Comparison of ENCODE assay signal across 36 mouse cellular contexts in the genomic region with DNA sequence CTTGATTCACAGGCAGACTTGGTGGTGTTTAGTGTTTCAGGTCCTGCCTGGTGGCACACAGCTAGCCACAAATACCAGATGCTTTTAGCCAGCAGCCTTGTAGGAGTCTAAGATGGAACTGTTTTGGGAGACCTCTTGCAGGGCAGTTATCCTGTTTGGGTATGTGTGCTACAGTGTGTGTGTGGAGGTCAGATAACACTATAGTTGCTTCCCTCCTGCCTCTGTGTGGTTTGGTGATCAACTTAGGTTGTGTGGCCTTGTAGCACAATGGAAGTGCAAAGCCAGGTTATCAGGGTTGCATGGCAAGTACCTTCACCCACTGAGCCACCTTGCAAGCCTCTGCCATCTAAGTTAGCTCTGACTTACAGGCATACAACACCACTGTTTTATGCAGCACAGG. TPM values are rescaled to one million over a fixed set of nuclear protein-coding genes. Genes with fewer than 3 reads are reported as not detected.
DNase-seq lines count a peak whose midpoint lies in the region; ATAC-seq and TF ChIP-seq lines count a peak whose summit lies in the region.
"Had no signal": no experiment of that assay in that cellular context is flagged by ENCODE, and none has a peak within 500 bp of the region (broad histone marks: within the 10 kb centered on the region; RNA-seq: fewer than 3 reads in every experiment).

No protein-coding gene starts in this region.

- 0 out of 2 replicates have a peak overlapping the region, but pooled peaks have one; percentile 18 for H3K4me3 ChIP-seq in liver, embryonic 12.5 days
- H3K4me3 ChIP-seq in liver, postnatal 0 days (ENCODE audit: low read depth, low read length) = no peak overlapping the region
- no peak overlapping the region for H3K4me3 ChIP-seq in midbrain, embryonic 15.5 days
- H3K4me3 ChIP-seq in intestine, postnatal 0 days (ENCODE audit: low read depth, low read length) = no peak overlapping the region
- H3K4me3 ChIP-seq: embryonic facial prominence, embryonic 13.5 days; forebrain, embryonic 13.5 days; heart, embryonic 12.5 days; hindbrain, embryonic 13.5 days; limb, embryonic 13.5 days; midbrain, embryonic 12.5 days; stomach, embryonic 15.5 days had no signal

- H3K4me1 ChIP-seq in liver, embryonic 12.5 days = peaks cover 59% of the 10 kb centered on the region
- peaks cover 16% of the 10 kb centered on the region for H3K4me1 ChIP-seq in liver, postnatal 0 days (ENCODE audit: insufficient read depth)
- peaks cover 8% of the 10 kb centered on the region for H3K4me1 ChIP-seq in midbrain, embryonic 15.5 days
- H3K4me1 ChIP-seq in intestine, postnatal 0 days (replicated peaks; ENCODE audit: control insufficient read depth, insufficient read depth, low read length) = no peaks in the 10 kb centered on the region
- H3K4me1 ChIP-seq: heart, embryonic 12.5 days; limb, embryonic 13.5 days had no signal

- H3K27ac ChIP-seq in liver, embryonic 12.5 days = peak overlapping the region; percentile 84
- H3K27ac ChIP-seq in liver, postnatal 0 days (ENCODE audit: low read depth) = peak overlapping the region; percentile 22; the same call in 1 of the 2 replicates
- no peak overlapping the region for H3K27ac ChIP-seq in midbrain, embryonic 15.5 days
- H3K27ac ChIP-seq in intestine, postnatal 0 days (ENCODE audit: low read depth, low read length) = no peak overlapping the region
- H3K27ac ChIP-seq: embryonic facial prominence, embryonic 13.5 days; forebrain, embryonic 13.5 days; hindbrain, embryonic 13.5 days; limb, embryonic 13.5 days; macrophage; midbrain, embryonic 12.5 days; stomach, embryonic 15.5 days had no signal

- peaks cover 59% of the 10 kb centered on the region for H3K36me3 ChIP-seq in liver, embryonic 12.5 days
- peaks cover 47% of the 10 kb centered on the region for H3K36me3 ChIP-seq in liver, postnatal 0 days (replicated peaks; ENCODE audit: insufficient read depth, low read length)
- H3K36me3 ChIP-seq in midbrain, embryonic 15.5 days (replicated peaks) = peaks cover 54% of the 10 kb centered on the region
- H3K36me3 ChIP-seq in intestine, postnatal 0 days (ENCODE audit: control insufficient read depth, insufficient read depth) = peaks cover 49% of the 10 kb centered on the region

- peak; percentile 55 for TF ChIP-seq EP300 in liver, postnatal 0 days (IDR thresholded peaks at IDR 0.05; ENCODE audit: low read depth)

- ATAC-seq in erythroblast, adult 5-6 weeks (replicated peaks; ENCODE audit: low FRiP score, poor library complexity, severe bottlenecking) = peak; percentile 37; the same call in 1 of the 2 replicates
- peak; percentile 76 for ATAC-seq in liver, embryonic 12.5 days
- ATAC-seq in liver, postnatal 0 days = no peak
- ATAC-seq in midbrain, embryonic 15.5 days (replicated peaks) = no peak
- ATAC-seq in intestine, postnatal 0 days = no peak
- ATAC-seq: CD4-positive, CD25-positive, alpha-beta regulatory T cell, adult 4 months; forebrain, embryonic 13.5 days had no signal

- no peak for TF ChIP-seq CTCF in liver, postnatal 0 days (IDR thresholded peaks at IDR 0.05; ENCODE audit: low read depth)
- no peak for TF ChIP-seq CTCF in intestine, postnatal 0 days (IDR thresholded peaks at IDR 0.05; ENCODE audit: low read depth)

- no peaks in the 10 kb centered on the region for H3K9me3 ChIP-seq in liver, embryonic 12.5 days (replicated peaks)
- no peaks in the 10 kb centered on the region for H3K9me3 ChIP-seq in liver, postnatal 0 days (ENCODE audit: low read length)
- H3K9me3 ChIP-seq in midbrain, embryonic 15.5 days = no peaks in the 10 kb centered on the region
- H3K9me3 ChIP-seq in intestine, postnatal 0 days (ENCODE audit: control insufficient read depth) = no peaks in the 10 kb centered on the region
- H3K9me3 ChIP-seq: embryonic facial prominence, embryonic 13.5 days; forebrain, embryonic 13.5 days; heart, embryonic 12.5 days; hindbrain, embryonic 13.5 days; limb, embryonic 13.5 days; midbrain, embryonic 12.5 days; stomach, embryonic 15.5 days had no signal

- H3K4me2 ChIP-seq in liver, embryonic 12.5 days = peak overlapping the region; percentile 56
- peak overlapping the region; percentile 4; the same call in 1 of the 2 replicates for H3K4me2 ChIP-seq in liver, postnatal 0 days (ENCODE audit: low read depth, low read length)
- H3K4me2 ChIP-seq in midbrain, embryonic 15.5 days = no peak overlapping the region
- no peak overlapping the region for H3K4me2 ChIP-seq in intestine, postnatal 0 days (replicated peaks; ENCODE audit: low read depth)
- H3K4me2 ChIP-seq: embryonic facial prominence, embryonic 13.5 days; forebrain, embryonic 13.5 days; heart, embryonic 12.5 days; hindbrain, embryonic 13.5 days; limb, embryonic 13.5 days; midbrain, embryonic 12.5 days; stomach, embryonic 15.5 days had no signal

- peak; percentile 64 for DNase-seq in MEL-GATA-1-ER (ENCODE audit: extremely low read depth, low read depth)
- DNase-seq in liver, postnatal 0 days = no peak
- no peak for DNase-seq in frontal cortex, postnatal 36 days (ENCODE audit: low spot score in 2 of 2)
- DNase-seq: adrenal gland, postnatal 10 days; cerebellum, adult 11-12 months; cerebellum, adult 9-11 months; embryo, embryonic 11 days; gastrocnemius, postnatal 25 days; heart, postnatal 4 days; kidney, adult 11 months; kidney, postnatal 25 days; lung, adult 2 months; lung, postnatal 10 days; right cerebral cortex, postnatal 25 days; thymus, postnatal 25 days had no signal

- H3K9ac ChIP-seq in liver, embryonic 12.5 days = peak overlapping the region; percentile 40; the same call in 1 of the 2 replicates
- H3K9ac ChIP-seq in liver, postnatal 0 days (replicated peaks) = no peak overlapping the region
- no peak overlapping the region for H3K9ac ChIP-seq in midbrain, embryonic 15.5 days
- H3K9ac ChIP-seq in intestine, postnatal 0 days (ENCODE audit: low read depth, low read length) = no peak overlapping the region
- H3K9ac ChIP-seq: embryonic facial prominence, embryonic 13.5 days; forebrain, embryonic 13.5 days; heart, embryonic 12.5 days; hindbrain, embryonic 13.5 days; limb, embryonic 13.5 days; midbrain, embryonic 12.5 days; stomach, embryonic 15.5 days had no signal

- no peaks in the 10 kb centered on the region for H3K27me3 ChIP-seq in liver, embryonic 12.5 days (replicated peaks)
- H3K27me3 ChIP-seq in liver, postnatal 0 days (ENCODE audit: insufficient read depth, low read length) = no peaks in the 10 kb centered on the region
- H3K27me3 ChIP-seq in midbrain, embryonic 15.5 days (replicated peaks) = no peaks in the 10 kb centered on the region
- no peaks in the 10 kb centered on the region for H3K27me3 ChIP-seq in intestine, postnatal 0 days (replicated peaks; ENCODE audit: control insufficient read depth, insufficient read depth, low read length)
- H3K27me3 ChIP-seq: embryonic facial prominence, embryonic 13.5 days; forebrain, embryonic 13.5 days; heart, embryonic 12.5 days; hindbrain, embryonic 13.5 days; limb, embryonic 13.5 days; stomach, embryonic 15.5 days had no signal

RNA-seq across cellular contexts. Expression of a gene that starts 3.5 kb away (rescaled TPM):
- 1.5 TPM in 1 of 2 replicates, not detected in the other for total RNA-seq in erythroblast, adult 5-6 weeks (2015; ENCODE audit: low replicate concordance)
- 0.68 and 2.2 TPM in 2 replicates for total RNA-seq in erythroblast, adult 5-6 weeks (2017; ENCODE audit: low replicate concordance)
- 1.9 and 2.6 TPM in 2 replicates for polyA plus RNA-seq in liver, embryonic 12.5 days (2016; fragmentation: Nextera tagmentation; extraction: Ambion mirVana)
- 2.2 and 2.3 TPM in 2 replicates for polyA plus RNA-seq in liver, postnatal 0 days (2015; fragmentation: Nextera tagmentation; extraction: Ambion mirVana)
- 5.5 and 5.9 TPM in 2 replicates for polyA plus RNA-seq in midbrain, embryonic 15.5 days (2015; fragmentation: Nextera tagmentation; extraction: Ambion mirVana)
- 10.5 and 10.6 TPM in 2 replicates for polyA plus RNA-seq in intestine, postnatal 0 days (2015; fragmentation: Nextera tagmentation; extraction: Ambion mirVana)

RNA-seq across cellular contexts. Expression of a gene that starts 28.4 kb away (rescaled TPM):
- 0.96 and 2.3 TPM in 2 replicates for total RNA-seq in erythroblast, adult 5-6 weeks (2015; ENCODE audit: low replicate concordance)
- total RNA-seq in erythroblast, adult 5-6 weeks (2017; ENCODE audit: low replicate concordance) = 14.9 and 21.9 TPM in 2 replicates
- polyA plus RNA-seq in liver, embryonic 12.5 days (2016; fragmentation: Nextera tagmentation; extraction: Ambion mirVana) = 23.9 and 24.2 TPM in 2 replicates
- 7.6 and 8.1 TPM in 2 replicates for polyA plus RNA-seq in liver, postnatal 0 days (2015; fragmentation: Nextera tagmentation; extraction: Ambion mirVana)
- 67.2 and 69.1 TPM in 2 replicates for polyA plus RNA-seq in midbrain, embryonic 15.5 days (2015; fragmentation: Nextera tagmentation; extraction: Ambion mirVana)
- polyA plus RNA-seq in intestine, postnatal 0 days (2015; fragmentation: Nextera tagmentation; extraction: Ambion mirVana) = 14.8 and 16.9 TPM in 2 replicates

RNA-seq across cellular contexts. Expression of a gene that starts 32.1 kb away (rescaled TPM):
- total RNA-seq in erythroblast, adult 5-6 weeks (2015; ENCODE audit: low replicate concordance) = 10.0 and 23.2 TPM in 2 replicates
- 12.0 and 15.7 TPM in 2 replicates for total RNA-seq in erythroblast, adult 5-6 weeks (2017; ENCODE audit: low replicate concordance)
- 75.1 and 75.2 TPM in 2 replicates for polyA plus RNA-seq in liver, embryonic 12.5 days (2016; fragmentation: Nextera tagmentation; extraction: Ambion mirVana)
- 40.3 and 44.4 TPM in 2 replicates for polyA plus RNA-seq in liver, postnatal 0 days (2015; fragmentation: Nextera tagmentation; extraction: Ambion mirVana)
- 129 and 135 TPM in 2 replicates for polyA plus RNA-seq in midbrain, embryonic 15.5 days (2015; fragmentation: Nextera tagmentation; extraction: Ambion mirVana)
- polyA plus RNA-seq in intestine, postnatal 0 days (2015; fragmentation: Nextera tagmentation; extraction: Ambion mirVana) = 66.1 and 70.6 TPM in 2 replicates

RNA-seq across cellular contexts. Expression of a gene that starts 45.0 kb away (rescaled TPM):
- total RNA-seq in erythroblast, adult 5-6 weeks (2015; ENCODE audit: low replicate concordance) = 10.4 and 16.1 TPM in 2 replicates
- total RNA-seq in erythroblast, adult 5-6 weeks (2017; ENCODE audit: low replicate concordance) = 4.7 and 8.3 TPM in 2 replicates
- 389 and 406 TPM in 2 replicates for polyA plus RNA-seq in liver, embryonic 12.5 days (2016; fragmentation: Nextera tagmentation; extraction: Ambion mirVana)
- 2,864 and 3,070 TPM in 2 replicates for polyA plus RNA-seq in liver, postnatal 0 days (2015; fragmentation: Nextera tagmentation; extraction: Ambion mirVana)
- polyA plus RNA-seq in midbrain, embryonic 15.5 days (2015; fragmentation: Nextera tagmentation; extraction: Ambion mirVana) = 1.2 TPM in 1 of 2 replicates, not detected in the other
- polyA plus RNA-seq in intestine, postnatal 0 days (2015; fragmentation: Nextera tagmentation; extraction: Ambion mirVana) = 11,285 and 12,482 TPM in 2 replicates
- total RNA-seq: gastrocnemius, postnatal 25 days; layer of hippocampus, adult 18-20 months; layer of hippocampus, postnatal 14 days; left cerebral cortex, adult 8-10 months; left cerebral cortex, postnatal 36 days had no signal
- polyA plus RNA-seq: CD4-positive, CD25-positive, alpha-beta regulatory T cell, adult 4 months; embryonic facial prominence, embryonic 13.5 days; forebrain, embryonic 13.5 days; hindbrain, embryonic 13.5 days; midbrain, embryonic 12.5 days had no signal

RNA-seq across cellular contexts. Expression of a gene that starts 48.5 kb away (rescaled TPM):
- not detected in 2 replicates for total RNA-seq in erythroblast, adult 5-6 weeks (2015; ENCODE audit: low replicate concordance)
- not detected in 2 replicates for total RNA-seq in erythroblast, adult 5-6 weeks (2017; ENCODE audit: low replicate concordance)
- 2.7 and 4.9 TPM in 2 replicates for polyA plus RNA-seq in liver, embryonic 12.5 days (2016; fragmentation: Nextera tagmentation; extraction: Ambion mirVana)
- 187 and 234 TPM in 2 replicates for polyA plus RNA-seq in liver, postnatal 0 days (2015; fragmentation: Nextera tagmentation; extraction: Ambion mirVana)
- not detected in 2 replicates for polyA plus RNA-seq in midbrain, embryonic 15.5 days (2015; fragmentation: Nextera tagmentation; extraction: Ambion mirVana)
- 5.6 and 13.5 TPM in 2 replicates for polyA plus RNA-seq in intestine, postnatal 0 days (2015; fragmentation: Nextera tagmentation; extraction: Ambion mirVana)
- total RNA-seq: gastrocnemius, postnatal 25 days; heart, postnatal 4 days; layer of hippocampus, adult 18-20 months; layer of hippocampus, postnatal 14 days; left cerebral cortex, adult 8-10 months; left cerebral cortex, postnatal 36 days; monocyte, adult 5-6 weeks had no signal
- polyA plus RNA-seq: CD4-positive, CD25-positive, alpha-beta regulatory T cell, adult 4 months; embryonic facial prominence, embryonic 13.5 days; forebrain, embryonic 13.5 days; heart, embryonic 12.5 days; heart, postnatal 0 days; hindbrain, embryonic 13.5 days; kidney, embryonic 14.5 days; limb, embryonic 13.5 days; lung, adult 2 months; macrophage; midbrain, embryonic 12.5 days; neural tube, embryonic 14.5 days; stomach, embryonic 15.5 days had no signal

Comparison
In these comparisons a context has a peak if more than half of its experiments do, and no peak if none do; other contexts are left out.
1. ATAC-seq: peak in erythroblast, adult 5-6 weeks (single experiment) and liver, embryonic 12.5 days (single experiment); none in liver, postnatal 0 days (single experiment), midbrain, embryonic 15.5 days (single experiment) and intestine, postnatal 0 days (single experiment).
2. H3K27ac ChIP-seq: peak in liver, embryonic 12.5 days (single experiment) and liver, postnatal 0 days (single experiment); none in midbrain, embryonic 15.5 days (single experiment) and intestine, postnatal 0 days (single experiment).
3. H3K4me2 ChIP-seq: peak in liver, embryonic 12.5 days (single experiment) and liver, postnatal 0 days (single experiment); none in midbrain, embryonic 15.5 days (single experiment) and intestine, postnatal 0 days (single experiment).